Mouse (Mus musculus) cerebellum, adult 2 months (tissue): ENCODE measurements around the gene Zfp536. TPM values are rescaled to one million over a fixed set of nuclear protein-coding genes. Genes with fewer than 3 reads are reported as not detected.
A peak's percentile ranks its signal among the peaks of the same experiment; 100 is the strongest.

ENCODE experiments used
- DNase-seq, 2 experiments: peaks; one replicate each; pipeline ENCODE4 v3.0.0; 2021
- H3K27ac ChIP-seq: fragments of 200-500 bp; 2 replicates; pipeline ENCODE4 v1.5.1; 2012; ENCODE audit warnings: low read length, control low read depth, inconsistent platforms; ENCODE audit not compliant: insufficient read depth
- H3K27me3 ChIP-seq: fragments of 200-500 bp; 2 replicates; pipeline ENCODE4 v1.6.1; 2012; ENCODE audit warnings: inconsistent platforms, mild to moderate bottlenecking, low read length, moderate library complexity; ENCODE audit not compliant: control insufficient read depth, insufficient read depth
- H3K4me1 ChIP-seq: fragments of 200-500 bp; 2 replicates; pipeline ENCODE4 v1.6.1; 2011; ENCODE audit warnings: low read length; ENCODE audit not compliant: control insufficient read depth, insufficient read depth
- H3K4me3 ChIP-seq: fragments of 200-500 bp; replicated peaks from 2 replicates; pipeline ENCODE3; 2011; ENCODE audit warnings: mild to moderate bottlenecking, low read depth, low read length, control low read depth; ENCODE audit not compliant: insufficient read depth
- CTCF ChIP-seq: fragments of 200-500 bp; IDR thresholded peaks from 2 replicates; pipeline ENCODE4 v1.5.1; 2011; ENCODE audit warnings: low read depth, mild to moderate bottlenecking, control low read depth, low read length, moderate library complexity, borderline replicate concordance; ENCODE audit not compliant: insufficient read depth
- POLR2A ChIP-seq: fragments of 200-500 bp; IDR thresholded peaks from 2 replicates; pipeline ENCODE4 v1.6.1; 2011; ENCODE audit warnings: low read length, control low read depth, borderline replicate concordance; ENCODE audit not compliant: insufficient read depth
- WGBS: fragments of 180-500 bp; shearing (Covaris S2); methylation state at CpG from one replicate; pipeline ENCODE4 v1.1.7; 2018; 5-methylcytosine and 5-hydroxymethylcytosine counted together
- polyA plus RNA-seq: library from polyadenylated mRNA; depleted of rRNA; stranded (reverse); fragments of >200 nt; gene quantifications from 2 replicates; pipeline ENCODE4 v1.2.3, GENCODE M21; 2012

The Zfp536 gene
- polyA plus RNA-seq, 1 experiment: 38.5 TPM

GRCm38 (mm10) chr7:37801160-37801559, 27.7 kb upstream of the Zfp536 start:
- no peaks in the 10 kb centered on the region for H3K4me1 ChIP-seq
- H3K27ac ChIP-seq: no peak overlapping the region
- no peak for DNase-seq
- no peaks in the 10 kb centered on the region; the same call in 1 of the 2 replicates for H3K27me3 ChIP-seq
- no peak overlapping the region for H3K4me3 ChIP-seq
- 84% methylated on average over 3 of the region's 3 CpGs for WGBS
- TF ChIP-seq POLR2A (no peak), CTCF (no peak)

DNA sequence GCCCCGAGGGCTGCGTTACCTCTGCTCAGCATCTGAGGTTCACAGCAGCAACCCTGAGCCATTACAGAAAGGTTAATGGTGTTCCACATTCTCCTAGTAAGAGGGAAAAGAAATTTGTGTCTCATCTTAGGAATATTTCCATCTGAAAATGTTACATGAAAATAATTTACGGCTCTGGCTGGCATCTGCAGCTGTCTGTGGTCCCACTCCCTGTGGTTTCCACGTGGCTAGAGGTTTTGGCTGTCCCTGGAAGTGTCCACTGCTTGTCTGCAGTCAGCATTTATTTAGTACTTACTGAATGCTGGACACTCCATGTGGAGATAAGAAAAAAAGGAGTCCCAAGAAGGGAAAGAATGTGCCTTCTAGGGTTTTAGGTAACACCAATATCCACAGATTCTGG, 15.3 kb upstream of the Zfp536 start:
- Histone ChIP-seq H3K4me3 (no peak overlapping the region), H3K4me1 (no peaks in the 10 kb centered on the region), H3K27ac (no peak overlapping the region), H3K27me3 (no peaks in the 10 kb centered on the region)
- WGBS: 67% methylated on average over 4 of the region's 4 CpGs
- TF ChIP-seq POLR2A (no peak), CTCF (no peak)
- DNase-seq: no peak

DNA sequence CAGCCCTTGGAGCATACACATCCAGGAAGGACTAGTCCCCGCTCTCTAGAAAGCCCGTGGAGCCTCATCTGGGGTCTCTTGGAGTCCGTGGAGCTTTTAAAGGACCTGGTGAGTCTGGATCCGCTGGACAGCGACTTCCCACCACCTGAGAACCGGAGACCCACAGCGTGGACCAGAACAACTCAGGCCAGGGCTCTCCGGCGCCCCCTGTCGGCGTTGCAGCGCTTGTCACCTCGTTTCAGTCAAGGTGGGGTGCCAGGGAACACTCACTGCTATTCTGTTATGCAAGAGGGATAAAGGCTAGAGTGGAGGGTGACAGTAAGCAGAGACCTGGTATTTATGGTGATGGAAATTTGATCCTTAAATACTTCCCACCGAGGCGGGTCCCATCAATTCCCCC, 2.1 kb upstream of the Zfp536 start:
- peak; percentile 82 to 88 for DNase-seq

DNA sequence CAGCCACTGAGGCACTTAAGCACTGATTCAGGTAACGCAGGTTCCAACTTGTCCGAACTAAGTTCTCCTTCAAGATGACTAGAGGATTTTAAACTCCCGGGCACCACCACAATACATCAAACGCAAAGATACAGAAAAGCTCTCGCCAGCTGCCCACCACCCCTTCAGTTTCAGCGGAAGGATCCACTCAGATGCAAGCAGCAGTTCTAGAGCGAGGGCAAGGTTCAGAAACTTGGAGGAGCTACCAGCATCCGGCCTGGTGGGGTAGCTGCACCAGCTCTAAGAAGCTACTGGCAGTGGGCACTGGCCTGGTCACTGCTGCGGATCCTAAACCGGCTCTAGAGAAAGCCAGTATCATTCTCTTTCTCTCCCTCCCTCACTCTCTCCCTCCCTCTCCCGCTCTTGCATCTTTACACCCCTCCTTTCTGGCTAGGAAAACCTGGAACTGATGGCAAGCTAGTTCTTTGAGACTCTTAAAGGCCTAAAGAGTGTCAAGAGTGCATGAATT, 1.1 kb upstream of the Zfp536 start:
- WGBS: 84% methylated on average over 11 of the region's 11 CpGs
- peak in 1 of 2 experiments; percentile 38 for DNase-seq
- Histone ChIP-seq H3K4me1 (0 out of 2 replicates have a peak, but pooled peaks cover 3% of the 10 kb centered on the region), H3K27ac (no peak overlapping the region), H3K27me3 (no peaks in the 10 kb centered on the region), H3K4me3 (peak overlapping the region; percentile 21)
- TF ChIP-seq CTCF: no peak
- no peak for TF ChIP-seq POLR2A

More for the DNA sequence above, 2.1 kb upstream of the Zfp536 start:
- peak; percentile 88 for TF ChIP-seq CTCF
- no peak for TF ChIP-seq POLR2A
- Histone ChIP-seq H3K4me3 (no peak overlapping the region), H3K4me1 (0 out of 2 replicates have a peak, but pooled peaks cover 3% of the 10 kb centered on the region), H3K27ac (no peak overlapping the region), H3K27me3 (no peaks in the 10 kb centered on the region)
- WGBS: 9% methylated on average over 15 of the region's 15 CpGs

- Histone ChIP-seq H3K27me3 (no peaks in the 10 kb centered on the region), H3K27ac (peak overlapping the region; percentile 81; the same call in 1 of the 2 replicates), H3K4me3 (peak overlapping the region; percentile 92), H3K4me1 (0 out of 2 replicates have a peak, but pooled peaks cover 3% of the 10 kb centered on the region)
- TF ChIP-seq CTCF: no peak
- TF ChIP-seq POLR2A: no peak
- 13% methylated on average over 5 of the region's 5 CpGs for WGBS
- peak in 1 of 2 experiments; percentile 29 for DNase-seq
These were observed 465 bp upstream of the Zfp536 start for GRCm38 (mm10) chr7:37773906-37774305.

GRCm38 (mm10) chr7:37772376-37773311, 797 bp downstream of the Zfp536 start:
- Histone ChIP-seq H3K4me1 (0 out of 2 replicates have a peak, but pooled peaks cover 3% of the 10 kb centered on the region), H3K27me3 (no peaks in the 10 kb centered on the region), H3K4me3 (peak overlapping the region; percentile 92), H3K27ac (peak overlapping the region; percentile 81)
- under 1% methylated on average over 46 of the region's 46 CpGs for WGBS
- peak; percentile 32; the same call in 1 of the 2 replicates for TF ChIP-seq POLR2A
- TF ChIP-seq CTCF: no peak
- DNase-seq: peak; percentile 72 to 75

DNA sequence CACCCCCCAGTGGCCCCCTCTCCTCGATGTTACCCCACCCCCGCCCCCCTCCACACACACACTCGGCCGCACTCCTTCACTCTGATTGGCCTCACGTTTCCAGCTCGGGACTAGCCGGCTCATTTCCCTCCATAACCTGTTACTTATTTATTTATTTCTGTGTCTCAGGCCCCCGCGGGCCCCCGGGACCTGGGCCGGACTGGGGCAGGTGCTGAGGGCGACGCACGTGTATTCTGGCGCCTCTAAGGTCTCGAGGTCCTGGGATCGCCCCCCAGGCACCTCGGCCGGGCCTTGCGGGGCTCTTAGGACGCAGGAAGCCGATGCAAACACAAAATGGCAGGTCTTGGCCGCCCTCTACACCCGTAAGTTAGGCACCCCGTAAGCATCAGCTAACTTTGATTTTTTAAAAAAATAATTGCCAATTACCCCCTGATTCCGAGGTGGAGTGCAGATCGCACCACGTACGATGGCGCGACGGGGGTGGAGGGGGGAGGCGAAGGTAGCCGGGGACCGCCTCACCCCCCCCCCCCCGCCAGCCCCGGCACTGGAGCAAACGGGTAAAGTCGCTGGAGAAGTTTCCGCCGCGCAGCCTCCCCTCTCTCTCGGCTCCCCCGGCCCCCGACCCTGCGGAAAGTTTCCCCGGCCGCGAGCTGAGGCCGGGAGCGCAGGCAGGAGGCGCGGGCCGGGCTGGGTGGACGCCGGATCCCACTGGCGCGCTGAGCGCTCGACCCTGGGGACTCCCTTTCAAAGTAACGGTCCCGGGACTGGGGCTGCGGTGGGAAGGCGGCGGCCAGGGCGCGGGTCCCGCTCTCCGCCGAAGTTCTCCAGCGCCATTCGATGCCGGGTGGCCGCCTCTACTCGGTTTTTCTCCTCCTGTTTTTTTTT, 1.7 kb downstream of the Zfp536 start:
- peak overlapping the region; percentile 92 for H3K4me3 ChIP-seq
- TF ChIP-seq CTCF: no peak
- TF ChIP-seq POLR2A: no peak
- WGBS: under 1% methylated on average over 72 of the region's 75 CpGs

More for the DNA sequence above, 1.7 kb downstream of the Zfp536 start:
- H3K27me3 ChIP-seq: no peaks in the 10 kb centered on the region
- peak; percentile 70 to 73 for DNase-seq
- peak overlapping the region; percentile 83 for H3K27ac ChIP-seq
- H3K4me1 ChIP-seq: 0 out of 2 replicates have a peak, but pooled peaks cover 3% of the 10 kb centered on the region
